Mouse (Mus musculus): ENCODE results near the gene Steap1. TPM values are rescaled to one million over a fixed set of nuclear protein-coding genes. Genes with fewer than 3 reads are reported as not detected.

Steap1 gene
- under 1 TPM in 1 of 2 experiments, not detected in 1; 0.23 TPM for polyA plus RNA-seq (2017; shearing (Covaris generic))

DNA sequence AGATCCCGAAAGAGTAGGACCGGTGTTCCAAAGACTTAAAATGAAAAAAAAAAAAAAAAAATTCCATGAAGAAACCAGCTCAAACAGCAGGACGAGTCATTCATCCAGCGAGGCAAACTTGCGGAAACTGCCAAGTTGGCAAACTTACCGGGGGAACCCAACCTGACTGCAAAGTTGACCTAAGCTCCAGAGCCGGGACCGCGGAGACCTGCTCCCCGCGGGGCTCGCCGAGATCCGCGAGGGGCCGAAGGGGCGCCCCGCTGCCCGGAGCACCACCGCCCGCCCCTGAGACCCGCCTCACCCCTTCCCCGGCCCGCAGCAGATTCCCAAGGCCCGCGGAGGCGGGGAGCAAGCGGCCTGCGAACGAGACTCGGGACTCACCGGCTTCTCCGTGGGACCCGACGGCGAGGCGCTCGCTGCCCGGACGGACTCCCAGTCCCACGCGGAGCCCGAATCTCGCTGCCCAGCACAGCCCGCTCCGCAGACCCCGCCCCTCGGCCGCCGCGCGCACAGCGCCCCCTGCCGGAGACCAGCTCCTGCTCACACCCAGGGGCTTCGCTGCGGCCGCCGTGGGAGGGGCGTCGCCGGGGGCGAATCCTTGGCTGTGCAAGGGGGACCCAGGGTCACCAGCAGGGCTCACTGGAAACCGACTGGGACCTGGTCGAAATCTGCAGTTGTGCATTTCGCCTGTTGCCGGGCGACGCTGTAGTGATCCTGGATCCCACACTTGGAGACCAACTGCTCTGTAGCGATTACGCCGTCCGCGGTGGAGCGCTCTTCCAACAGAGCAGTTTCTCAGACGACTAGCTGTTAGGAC, at the start of gene Steap1:
Gene Steap1, minus strand, starts transcription at position 461 of the 817 bp plus-strand sequence.

DNA sequence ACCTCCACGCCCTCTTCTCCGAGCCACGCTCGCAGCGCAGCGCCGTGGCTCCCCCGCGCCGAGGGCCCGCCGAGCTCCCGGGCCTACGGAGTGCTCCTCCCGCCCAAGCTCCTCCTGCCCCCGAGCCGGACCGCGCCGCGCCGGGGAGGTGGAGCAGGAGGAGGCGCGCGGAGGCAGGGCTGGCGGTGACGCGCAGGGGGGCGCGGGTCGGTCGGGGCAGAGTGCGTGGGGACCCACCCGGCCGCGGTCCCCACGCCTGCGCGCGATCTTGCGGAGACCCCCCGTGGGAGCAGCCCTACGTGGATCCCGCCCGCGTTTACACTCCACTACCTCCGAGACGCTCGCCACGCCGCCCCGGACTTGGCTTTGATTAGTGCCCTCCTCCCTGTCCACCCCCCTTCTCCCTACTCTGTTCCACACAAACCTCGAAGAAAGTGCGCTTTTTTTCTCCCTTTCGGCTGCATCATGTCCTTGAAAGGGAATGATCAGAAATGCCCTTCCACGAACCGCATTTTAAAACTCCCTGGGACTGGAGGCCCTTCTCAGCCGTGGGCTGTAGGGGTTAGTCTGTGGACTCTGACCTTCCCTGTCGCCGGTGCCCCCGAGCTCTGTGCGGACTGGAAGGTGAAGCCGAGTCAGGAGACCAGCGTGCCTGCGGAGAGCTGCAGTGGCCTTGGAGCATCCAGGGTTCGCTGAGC, 55.0 kb downstream of the Steap1 start, which contains the start of gene Steap2:
Gene Steap2, minus strand, starts transcription at position 623 of the 698 bp plus-strand sequence.

Other genes with a start within 250 kb of the Steap1 start
- gene Cldn12, start 234.4 kb downstream of the Steap1 start, polyA plus RNA-seq (2017; shearing (Covaris generic)), result 1 to 10 TPM; 3.1 to 3.9 TPM
- gene Gtpbp10, start 189.8 kb downstream of the Steap1 start, polyA plus RNA-seq (2017; shearing (Covaris generic)), result 10 to 100 TPM; 12.5 to 13.4 TPM
- under 1 TPM; 0.29 to 0.37 TPM for gene Gm8773, start 175.5 kb downstream of the Steap1 start, polyA plus RNA-seq (2017; shearing (Covaris generic))
- gene Cfap69, start 85.1 kb downstream of the Steap1 start, polyA plus RNA-seq (2017; shearing (Covaris generic)), result under 1 TPM in 1 of 2 experiments, not detected in 1; 0.18 TPM
- gene Steap2, start 54.7 kb downstream of the Steap1 start, polyA plus RNA-seq (2017; shearing (Covaris generic)), result 1 to 10 TPM in 1 of 2 experiments, under 1 TPM in 1; 0.31 to 1.2 TPM